Mouse (Mus musculus) layer of hippocampus, adult 9-10 months (tissue): Measurements from ENCODE around the gene Itga6.
"Not testable (repeated sequence)": the region's sequence is repeated elsewhere in the genome, so short reads cannot be mapped to it uniquely, and the experiment has no call there.

Experiments
- DNase-seq: peaks from one replicate; pipeline ENCODE4 v3.0.0; 2022; ENCODE audit warnings: low spot score

Itga6 gene

GRCm38 (mm10) chr2:71745610-71746374, at the start of gene Itga6:
TSS of gene Itga6 (plus strand) at chr2:71745616.
- no peak for DNase-seq

DNA sequence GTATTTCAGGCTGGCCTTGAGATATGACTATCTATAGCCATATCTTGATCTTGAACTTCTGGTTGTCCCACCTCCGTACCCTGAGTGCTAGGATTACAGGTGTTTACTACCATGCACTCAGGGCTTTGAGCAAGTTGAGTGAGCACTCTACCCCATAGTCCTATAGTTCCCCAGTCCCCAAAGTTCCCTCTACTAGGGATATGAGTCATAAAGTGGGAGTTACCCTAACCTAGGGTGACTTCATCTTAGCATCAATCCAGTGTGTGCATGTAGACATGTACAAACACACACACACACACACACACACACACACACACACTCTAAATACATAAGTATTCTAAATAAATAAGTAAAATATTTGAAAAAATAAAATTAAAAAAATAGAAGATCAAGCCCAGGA, 48.6 kb upstream of the Itga6 start:
- DNase-seq: no peak

DNA sequence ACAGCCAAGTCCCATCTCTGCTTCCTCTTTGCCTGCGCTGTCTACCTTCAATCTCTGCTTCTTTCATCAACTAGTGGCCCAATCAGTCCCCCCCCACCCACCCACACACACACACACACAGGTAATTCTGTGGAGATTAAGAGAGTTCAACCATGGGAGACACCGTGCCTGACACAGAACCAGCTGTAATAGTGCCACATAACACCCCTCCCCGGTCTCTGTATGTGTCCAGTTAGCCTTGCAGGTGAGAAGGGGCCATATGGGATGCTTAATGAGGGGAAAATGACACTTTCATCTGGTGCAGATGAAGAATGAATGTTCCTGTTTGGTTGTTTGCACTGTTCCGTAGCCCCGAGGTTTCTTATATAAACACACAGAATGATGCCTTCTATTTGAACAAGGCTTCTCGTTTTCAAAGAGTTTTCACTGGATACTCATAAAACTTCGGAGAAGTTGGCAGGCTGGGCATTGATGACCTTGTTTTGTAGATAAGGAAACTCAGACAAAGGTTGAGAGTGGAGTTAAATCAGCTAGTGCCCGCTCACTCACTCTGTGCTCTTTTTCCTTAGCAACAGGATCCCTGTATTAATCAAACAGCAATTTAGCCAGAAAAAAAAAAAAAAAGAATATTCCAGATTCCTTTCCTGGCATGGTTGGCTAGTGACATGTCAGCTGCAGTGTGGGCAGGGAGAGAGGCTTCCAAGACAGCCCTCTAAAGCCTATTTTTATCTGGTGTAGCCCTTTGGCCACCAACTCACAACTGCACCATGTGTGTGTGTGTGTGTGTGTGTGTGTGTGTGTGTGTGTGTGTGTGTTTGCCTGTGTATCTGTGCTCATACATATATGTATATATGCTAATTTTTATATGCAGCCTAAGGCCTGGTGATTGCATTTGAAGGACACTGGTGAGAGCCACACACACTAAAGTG, 47.7 kb upstream of the Itga6 start:
- no peak for DNase-seq

DNA sequence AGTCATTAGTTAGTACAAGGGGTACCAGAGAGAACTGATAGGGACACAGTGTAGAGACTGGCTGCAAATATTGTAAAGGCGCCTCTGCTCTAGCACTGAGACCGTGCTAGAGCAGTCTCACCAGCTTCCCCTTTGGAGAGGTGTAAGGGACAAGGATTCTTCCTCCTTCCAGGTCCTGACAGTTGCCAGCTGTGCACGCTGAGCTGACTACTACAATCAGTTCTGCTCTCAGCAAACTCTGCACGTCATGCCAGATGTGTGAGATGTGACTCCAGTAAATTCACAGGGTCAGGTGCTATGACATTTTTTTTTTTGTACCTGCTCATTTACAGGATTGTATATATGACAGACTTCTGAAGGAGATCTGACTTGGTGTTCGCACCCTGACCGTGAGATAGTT, 47.0 kb upstream of the Itga6 start:
- no peak for DNase-seq

DNA sequence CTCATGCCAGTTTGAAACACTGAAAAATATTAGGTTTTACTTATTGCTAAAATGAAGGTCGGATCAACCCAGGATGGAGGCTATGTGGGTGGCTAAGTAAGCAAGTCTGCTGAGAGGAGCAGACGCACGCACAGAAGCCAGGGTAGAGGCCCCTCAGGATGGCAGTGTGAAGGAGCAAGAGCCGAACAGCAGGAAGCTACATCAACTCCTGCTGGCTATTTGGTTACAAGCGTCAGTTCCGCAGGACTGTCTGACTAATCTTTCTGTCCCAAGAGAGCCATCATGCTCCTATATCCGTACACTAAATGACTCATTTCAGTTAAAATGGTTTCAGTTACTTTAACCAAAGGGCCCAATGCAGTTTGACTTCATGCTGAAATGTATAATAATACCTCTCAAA, 46.5 kb upstream of the Itga6 start:
- no peak for DNase-seq

DNA sequence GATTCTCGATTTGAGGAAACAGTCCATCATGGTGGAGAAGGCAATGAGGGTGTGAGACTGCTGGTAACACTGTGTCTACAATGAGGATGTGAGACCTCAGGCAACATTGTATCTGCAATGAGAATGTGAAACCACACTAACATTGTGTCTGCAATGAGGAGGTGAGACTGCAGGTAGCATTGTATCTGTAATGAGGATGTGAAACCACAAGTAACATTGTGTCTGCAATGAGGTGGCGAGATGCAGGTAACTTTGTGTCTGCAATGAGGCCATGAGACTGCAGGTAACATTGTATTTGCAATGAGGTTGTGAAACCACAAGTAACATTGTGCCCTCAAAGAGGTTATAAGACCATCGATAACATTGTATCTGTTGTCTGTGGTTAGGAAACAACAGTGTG, 44.1 kb upstream of the Itga6 start:
- DNase-seq: no peak

- no peak for DNase-seq
Observed at GRCm38 (mm10) chr2:71704309-71704708, 41.1 kb upstream of the Itga6 start.

GRCm38 (mm10) chr2:71708886-71709285, 36.5 kb upstream of the Itga6 start:
- no peak for DNase-seq

DNA sequence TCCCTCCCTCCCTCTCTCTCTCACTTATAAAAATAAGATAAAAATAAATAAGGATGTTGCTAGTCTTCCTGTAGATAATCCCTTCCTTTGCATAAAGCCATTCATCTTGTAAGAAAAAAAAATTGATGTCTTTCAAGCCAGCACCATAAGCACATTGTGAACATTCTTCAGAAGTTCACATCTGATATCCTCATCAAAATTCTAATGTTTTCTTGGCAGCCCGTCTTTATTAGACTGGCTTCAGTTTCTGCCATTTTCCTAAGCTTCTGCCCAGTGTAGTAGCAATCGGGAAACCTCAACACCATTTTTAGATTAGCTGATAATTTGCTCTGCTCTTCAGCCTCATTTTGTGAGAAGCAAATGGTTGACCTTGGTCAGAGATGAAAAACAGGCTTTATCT, 33.8 kb upstream of the Itga6 start:
- DNase-seq: no peak

- DNase-seq: no peak
Observed at GRCm38 (mm10) chr2:71714416-71714815, 31.0 kb upstream of the Itga6 start.

DNA sequence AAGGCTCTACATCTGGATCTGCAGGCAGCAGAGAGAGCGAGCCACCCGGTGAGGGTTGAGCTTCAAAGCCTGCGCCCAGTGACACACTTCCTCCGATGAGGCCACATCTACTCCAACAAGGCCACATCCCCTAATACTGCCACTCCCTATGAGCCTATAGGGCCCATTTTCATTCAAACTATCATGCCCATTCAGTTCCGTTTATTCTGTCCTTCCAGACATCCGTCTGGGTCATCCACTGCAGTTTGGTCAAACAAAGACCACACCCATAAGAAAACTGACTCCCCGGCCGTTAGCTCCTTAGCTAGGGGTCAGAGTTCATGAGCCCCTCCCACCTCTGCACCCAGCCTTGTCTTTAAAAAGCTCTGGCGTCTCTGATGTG, 26.4 kb upstream of the Itga6 start:
- no peak for DNase-seq

GRCm38 (mm10) chr2:71719387-71720034, 25.9 kb upstream of the Itga6 start:
- DNase-seq: no peak

- DNase-seq: not testable (repeated sequence)
Observed at GRCm38 (mm10) chr2:71720556-71720955, 24.9 kb upstream of the Itga6 start.

GRCm38 (mm10) chr2:71722913-71723312, 22.5 kb upstream of the Itga6 start:
- DNase-seq: no peak

DNA sequence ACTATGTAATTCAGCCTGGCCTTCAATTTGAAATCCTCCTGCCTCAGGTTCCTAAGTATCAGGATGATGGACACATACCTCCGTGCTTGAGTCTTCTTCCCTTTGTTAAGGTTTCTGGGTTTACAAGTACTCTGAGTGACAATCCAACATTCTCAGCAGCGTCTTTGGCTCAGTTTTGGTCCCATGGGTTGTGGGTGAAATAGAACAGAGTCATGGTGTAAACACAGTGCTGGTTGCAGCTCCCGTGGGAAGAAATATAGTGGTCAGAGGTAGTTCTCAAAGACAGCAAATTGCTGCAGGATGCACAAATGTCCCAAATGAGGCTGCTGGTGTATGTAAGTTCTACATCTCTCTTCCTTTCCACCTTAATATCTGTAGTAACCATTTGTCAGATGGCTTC, 21.8 kb upstream of the Itga6 start:
- DNase-seq: no peak

DNA sequence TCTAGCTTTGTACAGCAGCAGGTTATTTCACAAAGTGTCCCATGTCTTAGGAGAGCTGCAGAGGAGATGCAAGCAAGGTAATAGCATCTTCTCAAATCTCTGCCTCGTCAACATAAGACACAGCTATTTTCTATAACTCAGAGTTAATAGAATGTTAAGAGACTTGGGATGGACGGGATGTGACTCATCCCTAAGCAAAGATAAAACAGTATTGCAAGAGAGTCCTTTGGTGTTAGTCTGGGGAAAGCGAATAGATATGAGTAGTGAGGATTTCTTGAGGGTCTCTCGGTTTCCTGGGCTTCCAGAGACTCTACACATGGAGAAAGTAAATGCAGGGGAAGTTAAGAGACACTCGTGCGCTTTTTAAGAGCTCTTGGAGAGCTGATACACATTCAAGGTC, 21.4 kb upstream of the Itga6 start:
- DNase-seq: no peak

DNA sequence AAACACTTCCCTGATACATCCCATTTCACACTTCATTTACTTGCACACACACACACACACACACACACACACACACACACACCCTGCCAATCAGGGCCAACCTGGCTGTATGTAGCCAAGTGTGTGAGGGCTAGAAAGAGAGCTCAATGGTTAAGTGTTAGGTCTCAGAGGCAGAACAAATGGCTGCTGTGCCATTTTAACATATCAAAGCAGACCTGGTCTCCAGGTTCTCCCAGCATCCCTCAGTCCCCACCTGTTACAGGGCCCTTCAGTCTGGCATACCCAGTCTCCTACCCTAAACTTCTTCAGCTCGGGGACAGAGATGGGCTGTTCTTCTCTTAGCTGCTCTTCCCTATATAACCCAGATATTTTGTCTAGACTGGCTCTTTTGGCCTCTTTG, 20.0 kb upstream of the Itga6 start:
- no peak for DNase-seq

DNA sequence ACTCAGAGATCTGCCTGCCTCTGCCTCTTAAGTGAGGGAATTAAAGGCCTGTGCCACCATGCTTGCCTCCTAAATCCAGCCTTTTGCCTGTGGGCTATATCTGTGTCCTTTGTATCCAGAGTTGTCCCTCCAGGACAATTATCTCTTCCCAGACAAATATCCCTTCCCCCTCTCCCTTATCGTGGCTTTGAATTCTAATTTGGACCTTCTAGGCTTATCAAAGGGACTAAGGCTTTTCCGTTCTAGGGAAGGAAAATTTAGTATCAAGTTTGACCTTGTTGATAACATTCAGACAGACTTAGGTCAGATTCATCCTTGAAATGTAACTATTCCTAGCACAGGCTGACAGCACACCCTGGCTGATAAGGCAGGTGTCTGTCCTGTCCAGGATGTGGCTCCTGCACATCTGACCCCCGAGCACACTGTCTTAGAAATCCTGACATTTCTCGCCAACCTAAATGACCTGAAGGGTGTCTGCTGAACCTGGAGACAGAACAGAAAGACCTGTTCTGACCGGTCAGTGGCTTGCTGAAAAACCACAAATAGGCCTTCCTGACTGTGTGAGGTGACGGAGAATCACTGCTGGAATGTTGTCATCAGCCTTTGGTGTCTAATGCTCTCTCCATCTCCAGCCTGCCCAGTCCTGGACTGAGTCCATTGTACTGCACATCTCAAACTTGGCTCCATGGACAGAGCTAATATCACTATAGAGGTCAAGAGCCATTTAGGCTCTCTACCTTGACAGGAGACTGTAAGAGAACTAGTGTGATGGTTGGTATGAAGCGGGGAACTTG, 18.3 kb upstream of the Itga6 start:
- no peak for DNase-seq

DNA sequence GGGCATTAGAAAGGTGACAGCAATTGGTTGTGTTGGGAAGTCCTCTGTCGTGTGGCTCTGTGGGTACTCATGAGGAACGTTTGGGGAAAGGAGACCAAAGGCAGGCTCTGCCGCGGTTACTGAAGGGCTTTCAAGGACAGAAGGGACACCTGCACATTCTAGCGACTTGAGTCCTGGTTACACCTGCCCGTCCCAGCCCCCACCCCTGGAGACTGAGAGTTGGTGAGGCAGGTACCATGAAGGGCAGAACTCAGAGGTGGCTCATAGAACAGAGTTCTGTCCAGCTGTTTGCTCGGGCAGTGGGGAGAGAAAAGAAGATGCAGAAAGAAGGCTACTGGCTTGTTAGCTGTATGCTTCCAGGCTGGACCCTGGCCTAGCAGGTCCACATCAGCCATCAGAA, 17.1 kb upstream of the Itga6 start:
- no peak for DNase-seq

- no peak for DNase-seq
Observed at GRCm38 (mm10) chr2:71728796-71729195, 16.6 kb upstream of the Itga6 start.

DNA sequence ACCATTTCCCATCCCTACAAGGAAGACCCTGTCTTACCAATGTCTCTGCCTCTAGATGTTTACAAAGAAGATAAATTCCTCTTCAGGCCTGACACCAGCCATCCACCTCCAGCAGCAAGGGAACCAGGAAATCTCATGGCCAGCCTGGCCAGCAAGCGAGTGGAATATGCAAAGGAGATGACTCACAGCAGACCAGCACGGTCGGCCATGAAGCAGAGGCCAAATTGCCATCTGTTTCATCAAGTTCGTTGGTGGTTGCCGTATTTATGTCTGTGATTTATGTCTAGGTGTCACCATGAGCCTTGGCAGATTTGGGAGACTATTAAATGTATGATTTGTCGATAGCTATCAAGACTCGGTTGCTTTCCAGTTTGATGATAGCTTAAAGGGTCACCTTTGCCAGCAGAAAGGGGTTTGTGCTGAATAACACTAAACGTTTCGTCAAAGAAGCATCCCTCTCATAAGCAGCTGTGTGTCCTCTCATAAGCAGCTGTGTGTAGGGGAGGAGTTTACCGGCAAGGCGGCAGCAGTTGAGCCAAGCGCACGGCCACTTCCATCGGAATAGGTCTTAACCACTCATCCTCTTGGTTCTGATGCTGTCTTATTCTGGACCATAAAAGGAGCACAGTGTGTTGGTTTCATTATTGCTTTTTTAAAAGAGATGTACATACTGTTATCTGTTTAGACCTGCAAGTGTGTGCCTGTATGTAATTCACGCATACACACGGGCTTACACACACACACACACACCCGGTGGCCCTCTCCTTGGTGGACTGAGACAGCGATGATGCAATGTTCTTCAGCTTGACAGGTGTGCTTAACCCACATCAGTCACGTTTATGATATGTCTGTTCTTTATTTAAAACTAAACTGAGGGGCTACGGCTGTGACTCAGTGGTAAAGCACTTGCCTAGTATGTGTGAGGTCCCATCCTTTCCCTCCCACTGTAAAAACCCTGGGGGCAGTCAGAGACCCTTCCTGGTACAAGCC, 14.5 kb upstream of the Itga6 start:
- DNase-seq: no peak
